Mouse (Mus musculus) thymus, adult 2 months (tissue): ENCODE measurements around the gene Pip4k2a. TPM values are rescaled to one million over a fixed set of nuclear protein-coding genes. Genes with fewer than 3 reads are reported as not detected.

Experiments used
- DNase-seq: peaks from one replicate; pipeline ENCODE4 v3.0.0; 2021
- H3K27ac ChIP-seq: fragments of 200-500 bp; 2 replicates; pipeline ENCODE4 v1.5.1; 2012; ENCODE audit warnings: low read length, control low read depth; ENCODE audit not compliant: control insufficient read depth, insufficient read depth
- H3K27me3 ChIP-seq: fragments of 200-500 bp; 2 replicates; pipeline ENCODE4 v1.6.1; 2012; ENCODE audit warnings: mild to moderate bottlenecking, low read length, moderate library complexity, mixed read lengths; ENCODE audit not compliant: control insufficient read depth, insufficient read depth
- H3K36me3 ChIP-seq: fragments of 200-500 bp; 2 replicates; pipeline ENCODE4 v1.6.1; 2012; ENCODE audit warnings: mild to moderate bottlenecking, low read length, moderate library complexity; ENCODE audit not compliant: control insufficient read depth, insufficient read depth
- H3K4me1 ChIP-seq: fragments of 200-500 bp; replicated peaks from 2 replicates; pipeline ENCODE4 v1.6.1; 2012; ENCODE audit warnings: low read length; ENCODE audit not compliant: control insufficient read depth, insufficient read depth
- H3K4me3 ChIP-seq: fragments of 200-500 bp; 2 replicates; pipeline ENCODE4 v1.5.1; 2012; ENCODE audit warnings: mild to moderate bottlenecking, low read length, control low read depth, moderate library complexity; ENCODE audit not compliant: control insufficient read depth, insufficient read depth
- CTCF ChIP-seq: fragments of 200-500 bp; IDR thresholded peaks from 2 replicates; pipeline ENCODE4 v1.5.1; 2012; ENCODE audit warnings: mild to moderate bottlenecking, control low read depth, low read length, moderate library complexity, borderline replicate concordance; ENCODE audit not compliant: control insufficient read depth, poor library complexity, insufficient read depth; ENCODE audit errors: extremely low read depth
- POLR2A ChIP-seq: fragments of 200-500 bp; IDR thresholded peaks from 2 replicates; pipeline ENCODE4 v1.6.1; 2012; ENCODE audit warnings: mild to moderate bottlenecking, low read length, control low read depth, moderate library complexity; ENCODE audit not compliant: control insufficient read depth, poor library complexity, insufficient read depth; ENCODE audit errors: extremely low read depth
- WGBS: fragments of 180-500 bp; shearing (Covaris S2); methylation state at CpG from one replicate; pipeline ENCODE4 v1.1.7; 2018; 5-methylcytosine and 5-hydroxymethylcytosine counted together
- polyA plus RNA-seq: library from polyadenylated mRNA; depleted of rRNA; stranded (reverse); fragments of >200 nt; gene quantifications from 2 replicates; pipeline ENCODE4 v1.2.3, GENCODE M21; 2012

The Pip4k2a gene
- polyA plus RNA-seq, 1 experiment: 61.2 TPM

DNA sequence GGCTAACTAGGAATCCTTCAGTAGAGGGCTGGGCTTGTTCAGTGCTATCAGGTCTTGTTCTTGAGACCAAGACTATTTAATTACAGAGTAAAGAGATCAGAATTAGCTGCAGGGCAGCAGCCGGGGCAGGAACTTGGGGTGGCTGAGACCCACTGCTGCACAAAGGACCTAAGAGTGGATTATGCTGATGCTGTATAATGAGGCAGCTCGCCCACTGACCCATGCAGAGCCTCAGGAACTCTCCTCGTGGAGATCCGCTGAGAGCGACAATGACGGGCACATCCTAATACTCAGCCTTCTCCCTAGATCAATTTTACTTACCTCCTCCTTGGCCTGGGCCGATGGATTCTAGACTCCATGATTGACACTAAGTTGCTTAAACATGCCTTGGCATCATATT lies 64.5 kb downstream of the Pip4k2a start:
- no peaks in the 10 kb centered on the region for H3K36me3 ChIP-seq
- no peak overlapping the region for H3K27ac ChIP-seq
- H3K27me3 ChIP-seq: no peaks in the 10 kb centered on the region
- WGBS: 94% methylated on average over 7 of the region's 7 CpGs
- TF ChIP-seq CTCF (no peak), POLR2A (no peak)
- H3K4me1 ChIP-seq: peaks cover 33% of the 10 kb centered on the region
- no peak for DNase-seq
- H3K4me3 ChIP-seq: no peak overlapping the region

DNA sequence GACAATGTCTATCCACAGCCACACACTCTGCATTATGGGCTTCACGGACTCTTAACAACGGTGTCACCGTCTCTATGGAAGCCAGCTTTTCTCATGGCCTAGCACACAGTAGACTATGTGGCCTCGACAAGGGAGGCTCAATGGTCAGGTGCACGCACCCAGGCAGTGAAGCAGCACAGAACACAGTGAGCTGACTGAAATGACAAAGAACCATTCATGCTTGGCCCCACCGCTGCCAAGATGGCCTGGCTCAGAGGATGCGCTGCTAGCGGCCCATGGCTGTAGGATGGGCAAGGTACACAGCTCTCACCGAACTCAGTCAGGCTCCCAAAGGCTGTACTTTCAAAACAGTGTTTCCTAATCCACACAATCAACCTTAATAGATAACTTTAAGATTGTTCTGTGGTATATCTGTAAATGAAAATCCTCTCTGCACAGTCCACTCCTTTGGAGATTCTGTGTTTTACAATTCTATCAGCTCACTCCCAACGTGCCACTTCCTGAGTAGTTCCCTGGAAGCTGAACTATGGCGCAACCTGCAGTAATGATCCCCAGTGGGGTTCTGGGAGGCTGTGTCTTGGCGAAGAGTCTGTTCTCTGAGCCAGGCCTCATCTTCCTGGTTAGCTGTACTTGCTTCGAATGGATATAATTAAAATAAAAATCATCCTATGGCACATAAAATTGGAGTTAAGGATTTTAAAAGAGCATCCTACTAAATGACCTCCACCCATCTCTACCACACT lies 67.4 kb downstream of the Pip4k2a start:
- Histone ChIP-seq H3K27me3 (no peaks in the 10 kb centered on the region), H3K4me3 (no peak overlapping the region), H3K4me1 (peaks cover 22% of the 10 kb centered on the region), H3K27ac (no peak overlapping the region), H3K36me3 (no peaks in the 10 kb centered on the region)
- TF ChIP-seq POLR2A: no peak
- no peak for TF ChIP-seq CTCF
- no peak for DNase-seq
- 96% methylated on average over 13 of the region's 13 CpGs for WGBS

DNA sequence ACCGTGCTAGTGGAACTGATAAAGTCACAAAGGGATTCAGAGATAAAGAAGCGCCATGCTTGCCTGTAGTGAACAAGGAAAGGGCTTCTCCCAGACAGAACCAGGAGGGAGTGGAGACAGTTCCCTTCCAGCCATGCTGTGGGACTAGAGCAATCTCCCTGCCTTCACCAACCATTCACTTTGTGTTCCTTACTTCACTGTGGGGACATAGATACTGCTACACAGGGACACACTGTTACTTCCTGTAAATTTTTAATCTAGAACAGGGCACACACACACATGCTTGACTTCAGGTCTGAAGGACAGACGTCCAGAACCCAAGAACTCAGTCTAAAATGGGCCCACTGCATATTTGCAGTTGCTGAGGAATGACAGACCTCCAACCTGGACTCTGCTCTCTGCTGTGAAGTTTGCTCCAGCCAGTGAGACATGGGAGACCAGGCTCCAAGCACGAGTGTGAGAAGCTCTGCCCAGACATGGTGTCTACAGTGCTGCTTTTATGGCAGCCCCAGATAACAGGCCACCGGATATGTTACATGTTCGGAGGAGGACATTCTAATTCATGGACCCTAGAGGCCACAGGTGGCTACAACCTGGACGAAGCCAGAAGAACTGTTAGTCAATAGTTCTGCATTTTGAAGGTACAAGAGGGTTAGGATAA lies 69.2 kb downstream of the Pip4k2a start:
- Histone ChIP-seq H3K4me3 (no peak overlapping the region), H3K36me3 (no peaks in the 10 kb centered on the region), H3K27me3 (no peaks in the 10 kb centered on the region), H3K4me1 (peaks cover 35% of the 10 kb centered on the region), H3K27ac (no peak overlapping the region)
- no peak for DNase-seq
- TF ChIP-seq CTCF (no peak), POLR2A (no peak)
- WGBS: 79% methylated on average over 7 of the region's 7 CpGs

DNA sequence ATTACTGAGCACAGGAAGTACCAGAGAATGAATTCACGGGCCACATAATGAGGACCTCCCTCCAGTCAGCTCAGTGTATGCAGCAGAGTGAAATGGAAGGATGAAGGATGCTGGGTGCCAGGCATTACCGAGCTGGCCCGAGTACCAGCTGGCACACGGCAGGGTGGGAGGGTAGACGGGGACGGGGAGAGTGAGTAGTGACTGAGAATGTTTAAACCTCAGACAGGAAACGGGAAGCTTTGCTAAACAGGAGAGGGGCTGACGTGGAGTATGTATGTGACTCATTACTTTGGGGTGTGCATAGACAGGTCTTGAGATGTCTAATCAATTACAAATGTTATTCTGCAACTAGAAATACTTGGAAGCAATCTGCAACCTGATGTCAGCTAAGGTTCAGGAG lies 69.7 kb downstream of the Pip4k2a start:
- H3K4me1 ChIP-seq: peaks cover 37% of the 10 kb centered on the region
- 11% methylated on average over 8 of the region's 8 CpGs for WGBS
- no peak for DNase-seq
- no peaks in the 10 kb centered on the region for H3K27me3 ChIP-seq
- no peak overlapping the region for H3K27ac ChIP-seq
- H3K36me3 ChIP-seq: no peaks in the 10 kb centered on the region
- H3K4me3 ChIP-seq: no peak overlapping the region
- TF ChIP-seq POLR2A: no peak
- no peak for TF ChIP-seq CTCF

DNA sequence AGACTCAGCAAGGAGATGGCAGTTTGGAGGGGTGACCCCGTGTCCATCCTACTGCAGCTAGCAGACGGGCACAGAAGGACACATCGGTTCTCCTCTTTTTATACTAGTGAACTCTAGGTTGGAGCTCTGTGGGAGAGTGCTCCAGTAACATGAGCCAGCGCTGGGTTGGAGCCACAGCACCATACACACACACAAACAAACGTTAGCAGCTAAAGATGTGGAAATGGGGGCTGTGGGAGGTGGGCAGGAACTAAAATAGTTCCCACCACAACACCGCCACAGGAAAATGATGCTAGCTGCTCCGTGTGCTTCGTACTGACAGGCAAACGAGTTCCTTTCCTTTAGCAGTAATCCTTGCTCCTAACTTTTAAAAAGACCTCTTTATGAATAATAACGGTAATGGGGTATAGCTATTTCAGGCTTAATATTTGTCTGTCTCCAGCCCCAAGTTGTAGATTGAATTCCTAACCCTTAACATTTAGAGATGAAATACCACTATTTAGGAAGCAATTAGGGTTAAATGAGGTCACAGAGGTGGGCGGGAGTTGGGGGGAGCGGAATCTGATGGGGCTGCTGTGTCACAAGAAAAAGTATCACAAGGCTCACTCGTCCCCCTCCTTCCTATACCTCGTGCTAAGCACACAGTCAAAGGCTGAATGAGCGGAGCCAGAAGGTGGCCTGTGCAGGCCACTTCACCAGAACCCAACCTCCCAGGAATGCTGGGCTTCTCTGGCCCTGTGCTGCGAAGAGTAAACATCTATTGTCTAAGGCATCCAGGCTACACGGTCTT lies 73.9 kb downstream of the Pip4k2a start:
- no peak for DNase-seq
- peak overlapping the region; percentile 37; the same call in 1 of the 2 replicates for H3K27ac ChIP-seq
- H3K36me3 ChIP-seq: no peaks in the 10 kb centered on the region
- peaks cover 50% of the 10 kb centered on the region for H3K4me1 ChIP-seq
- 11% methylated on average over 17 of the region's 17 CpGs for WGBS
- H3K4me3 ChIP-seq: no peak overlapping the region
- no peaks in the 10 kb centered on the region for H3K27me3 ChIP-seq
- no peak for TF ChIP-seq POLR2A
- no peak for TF ChIP-seq CTCF

DNA sequence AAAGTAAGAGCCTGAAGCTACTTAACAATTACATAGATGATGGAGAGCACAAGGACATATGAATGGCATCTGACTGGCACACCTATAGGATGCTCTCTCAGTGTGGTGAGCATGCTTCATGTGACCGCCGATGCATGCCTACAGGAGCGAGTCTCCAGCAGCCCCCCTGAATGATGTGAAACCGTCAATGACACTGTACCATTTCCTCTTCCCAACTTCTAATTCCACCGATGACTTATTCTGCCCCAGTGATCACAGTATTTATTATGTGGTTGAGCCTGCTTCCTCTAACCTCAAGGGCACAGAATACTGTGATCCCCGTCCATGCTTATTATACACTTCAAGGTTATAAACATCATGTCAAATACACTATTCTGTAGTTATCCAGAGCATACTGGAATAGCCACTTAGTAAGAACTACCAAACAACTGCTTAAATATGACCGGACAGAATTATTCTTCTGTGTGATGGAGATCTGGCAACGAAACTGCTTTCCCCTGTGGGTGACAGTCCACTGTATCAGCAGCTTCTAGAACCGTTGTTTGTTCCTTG lies 74.8 kb downstream of the Pip4k2a start:
- TF ChIP-seq CTCF (no peak), POLR2A (no peak)
- Histone ChIP-seq H3K27me3 (no peaks in the 10 kb centered on the region), H3K36me3 (no peaks in the 10 kb centered on the region), H3K4me1 (peaks cover 50% of the 10 kb centered on the region), H3K4me3 (no peak overlapping the region), H3K27ac (no peak overlapping the region)
- 28% methylated on average over 9 of the region's 9 CpGs for WGBS
- no peak for DNase-seq

DNA sequence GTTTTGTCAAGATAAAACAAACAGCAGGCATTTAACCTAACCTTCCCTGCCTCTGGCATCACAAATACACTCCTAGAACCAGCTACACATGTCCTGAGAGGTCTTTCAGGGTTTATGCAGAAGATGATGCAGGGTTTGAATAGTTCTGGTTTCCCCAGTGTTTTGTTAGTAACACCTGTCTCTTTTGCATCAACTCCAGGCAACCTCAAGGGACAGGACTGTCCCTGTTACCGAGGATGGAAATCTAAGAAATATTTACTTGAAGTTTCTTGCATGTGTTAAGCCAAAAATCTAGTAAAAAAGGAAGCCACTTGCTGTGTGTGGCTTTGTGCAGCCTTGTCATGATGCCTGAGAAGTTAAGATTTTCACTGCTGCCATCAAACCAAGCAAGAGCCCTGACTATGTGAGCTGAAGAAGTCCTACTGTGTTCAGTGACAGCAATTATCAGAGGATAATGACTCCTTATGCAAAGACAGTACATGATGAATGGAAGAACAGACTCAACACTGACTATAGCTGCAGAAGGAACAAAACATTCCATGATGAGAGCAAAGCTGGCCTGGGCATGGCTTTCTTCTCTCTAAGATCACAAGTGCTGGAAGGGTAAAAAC lies 76.3 kb downstream of the Pip4k2a start:
- H3K36me3 ChIP-seq: no peaks in the 10 kb centered on the region
- no peak overlapping the region for H3K4me3 ChIP-seq
- peaks cover 51% of the 10 kb centered on the region for H3K4me1 ChIP-seq
- no peak overlapping the region; the same call in 1 of the 2 replicates for H3K27ac ChIP-seq
- H3K27me3 ChIP-seq: no peaks in the 10 kb centered on the region
- no peak for DNase-seq
- 3% methylated on average over 1 of the region's 1 CpGs for WGBS
- TF ChIP-seq POLR2A: no peak
- TF ChIP-seq CTCF: no peak
